Comparison of ENCODE assay signal across 22 mouse cellular contexts in genomic region chr11:70788972-70789655, GRCm38 (mm10). TPM values are rescaled to one million over a fixed set of nuclear protein-coding genes. Genes with fewer than 3 reads are reported as not detected.
A peak's percentile ranks its signal among the peaks of the same experiment; 100 is the strongest.
DNase-seq lines count a peak whose midpoint lies in the region; ATAC-seq and TF ChIP-seq lines count a peak whose summit lies in the region.
"Had no signal": no experiment of that assay in that cellular context is flagged by ENCODE, and none has a peak within 500 bp of the region (broad histone marks: within the 10 kb centered on the region; RNA-seq: fewer than 3 reads in every experiment).

No protein-coding gene starts in this region.

- no peak overlapping the region for H3K27ac ChIP-seq in liver, adult 2 months (replicated peaks; ENCODE audit: insufficient read depth, low read depth, low read length)
- H3K27ac ChIP-seq in macrophage: peak overlapping the region; percentile 85
- no peak overlapping the region for H3K27ac ChIP-seq in midbrain, embryonic 15.5 days
- no peak overlapping the region for H3K27ac ChIP-seq in left cerebral cortex, adult 2 months
- H3K27ac ChIP-seq: embryonic facial prominence, embryonic 15.5 days; forebrain, embryonic 12.5 days; heart, adult 2 months; hindbrain, embryonic 15.5 days; limb, embryonic 10.5 days; liver, embryonic 15.5 days; neural tube, embryonic 15.5 days had no signal

- no peaks in the 10 kb centered on the region for H3K4me1 ChIP-seq in liver, adult 2 months (ENCODE audit: control insufficient read depth, insufficient read depth, low read length)
- no peaks in the 10 kb centered on the region for H3K4me1 ChIP-seq in midbrain, embryonic 15.5 days
- H3K4me1 ChIP-seq: embryonic facial prominence, embryonic 15.5 days; forebrain, embryonic 12.5 days; hindbrain, embryonic 15.5 days; limb, embryonic 10.5 days; liver, embryonic 15.5 days; neural tube, embryonic 15.5 days had no signal

- no peak overlapping the region for H3K4me2 ChIP-seq in midbrain, embryonic 15.5 days
- H3K4me2 ChIP-seq: embryonic facial prominence, embryonic 15.5 days; forebrain, embryonic 12.5 days; hindbrain, embryonic 15.5 days; liver, embryonic 15.5 days; neural tube, embryonic 15.5 days had no signal

- H3K79me2 ChIP-seq in liver, adult 2 months (ENCODE audit: control insufficient read depth, insufficient read depth, low read length): no peaks in the 10 kb centered on the region
- peaks cover 8% of the 10 kb centered on the region; the same call in 1 of the 2 replicates for H3K79me2 ChIP-seq in macrophage (ENCODE audit: inconsistent target)

- H3K4me3 ChIP-seq in liver, adult 2 months (ENCODE audit: insufficient read depth, low read depth, low read length): no peak overlapping the region
- H3K4me3 ChIP-seq in macrophage (ENCODE audit: inconsistent target): peak overlapping the region; percentile 38
- no peak overlapping the region for H3K4me3 ChIP-seq in midbrain, embryonic 15.5 days
- H3K4me3 ChIP-seq in left cerebral cortex, adult 2 months: no peak overlapping the region
- H3K4me3 ChIP-seq: embryonic facial prominence, embryonic 15.5 days; forebrain, embryonic 12.5 days; heart, adult 2 months; hindbrain, embryonic 15.5 days; limb, embryonic 10.5 days; liver, embryonic 15.5 days; neural tube, embryonic 15.5 days had no signal

- no peaks in the 10 kb centered on the region for H3K9me3 ChIP-seq in midbrain, embryonic 15.5 days
- H3K9me3 ChIP-seq: embryonic facial prominence, embryonic 15.5 days; forebrain, embryonic 12.5 days; G1E; hindbrain, embryonic 15.5 days; limb, embryonic 10.5 days; liver, embryonic 15.5 days; neural tube, embryonic 15.5 days had no signal

- WGBS in liver, adult 2 months: 81% methylated on average over 10 of the region's 10 CpGs
- 16% methylated on average over 10 of the region's 10 CpGs for WGBS in macrophage (ENCODE audit: missing documents)
- 93% methylated on average over 10 of the region's 10 CpGs for WGBS in midbrain, embryonic 15.5 days

- peak; percentile 35 for DNase-seq in liver, adult 2 months (ENCODE audit: extremely low read depth, low read depth, low spot score)
- DNase-seq in liver: no peak
- DNase-seq in thymus, postnatal 25 days: peak; percentile 24
- DNase-seq in thymus, postnatal 10 days (ENCODE audit: low spot score in 2 of 2): no peak
- no peak for DNase-seq in left cerebral cortex, adult 2 months (ENCODE audit: extremely low spot score in 1 of 2, low spot score in 2 of 2)
- no peak for DNase-seq in kidney, adult 8-10 months
- DNase-seq: adrenal gland, adult 8-10 months; cerebellum, adult 2 months; heart, adult 2 months; kidney, adult 9 months; kidney, postnatal 4 days; right cerebral cortex, adult 18-20 months had no signal

- TF ChIP-seq POLR2A in liver, adult 2 months (IDR thresholded peaks at IDR 0.05; ENCODE audit: extremely low read depth, insufficient read depth, low read length): no peak

- no peaks in the 10 kb centered on the region for H3K27me3 ChIP-seq in liver, adult 2 months (ENCODE audit: control insufficient read depth, insufficient read depth, low read length)
- H3K27me3 ChIP-seq in midbrain, embryonic 15.5 days (replicated peaks): no peaks in the 10 kb centered on the region
- H3K27me3 ChIP-seq: embryonic facial prominence, embryonic 15.5 days; hindbrain, embryonic 15.5 days; neural tube, embryonic 15.5 days had no signal

- intact Hi-C loops in left cerebral cortex, adult 2 months (cut with DNase I): no loop called here

- ATAC-seq in midbrain, embryonic 15.5 days (replicated peaks): no peak

- H3K36me3 ChIP-seq in liver, adult 2 months (ENCODE audit: control insufficient read depth, insufficient read depth, low read length): no peaks in the 10 kb centered on the region
- H3K36me3 ChIP-seq in macrophage (ENCODE audit: inconsistent target): no peaks in the 10 kb centered on the region
- no peaks in the 10 kb centered on the region for H3K36me3 ChIP-seq in midbrain, embryonic 15.5 days (replicated peaks)
- H3K36me3 ChIP-seq: embryonic facial prominence, embryonic 15.5 days; forebrain, embryonic 12.5 days; G1E; hindbrain, embryonic 15.5 days; limb, embryonic 10.5 days; liver, embryonic 15.5 days; neural tube, embryonic 15.5 days had no signal

- H3K9ac ChIP-seq in liver, adult 2 months (ENCODE audit: low read depth, low read length): no peak overlapping the region
- H3K9ac ChIP-seq in midbrain, embryonic 15.5 days: no peak overlapping the region
- H3K9ac ChIP-seq: embryonic facial prominence, embryonic 15.5 days; forebrain, embryonic 12.5 days; hindbrain, embryonic 15.5 days; liver, embryonic 15.5 days; neural tube, embryonic 15.5 days had no signal

- no peak for TF ChIP-seq CTCF in liver, adult 2 months (IDR thresholded peaks at IDR 0.05; ENCODE audit: low read depth, low read length)
- no peak for TF ChIP-seq CTCF in left cerebral cortex, adult 2 months (IDR thresholded peaks at IDR 0.05)

RNA-seq across cellular contexts. Expression of gene Scimp, which starts 23.3 kb away (rescaled TPM):
- total RNA-seq in liver, adult 2 months (2014; rRNA removed): 1.7 and 1.9 TPM in 2 replicates
- 0.93 and 2.0 TPM in 2 replicates for polyA plus RNA-seq in liver, adult 2 months (2012; rRNA removed)
- 1 to 10 TPM in 10 of 26 experiments, under 1 TPM in 3, not detected in 13; 0.74 to 3.1 (median 1.2) TPM for total RNA-seq in macrophage (2018; cell fraction: chromatin; rRNA removed)
- 10 to 100 TPM in 8 of 26 experiments, 1 to 10 TPM in 18; 1.1 to 16.8 (median 5.2) TPM for total RNA-seq in macrophage (2018; cell fraction: cytosol; rRNA removed)
- 10 to 100 TPM in 4 of 26 experiments, 1 to 10 TPM in 17, under 1 TPM in 2, not detected in 3; 0.75 to 12.7 (median 3.5) TPM for total RNA-seq in macrophage (2018; cell fraction: nucleus; rRNA removed)
- polyA plus RNA-seq in macrophage (2018): 1.2 to 5.3 TPM (median 2.4 TPM) in 3 replicates
- polyA plus RNA-seq in midbrain, embryonic 15.5 days (2015; fragmentation: Nextera tagmentation; extraction: Ambion mirVana): not detected in 2 replicates
- not detected for total RNA-seq in left cerebral cortex, adult 2 months (2021)
- total RNA-seq: G1E; layer of hippocampus, postnatal 25 days had no signal
- polyA plus RNA-seq: embryonic facial prominence, embryonic 15.5 days; forebrain, embryonic 12.5 days; G1E; hindbrain, embryonic 15.5 days had no signal

RNA-seq across cellular contexts. Expression of gene Zfp3, which starts 25.1 kb away (rescaled TPM):
- 1.8 and 1.9 TPM in 2 replicates for total RNA-seq in liver, adult 2 months (2014; rRNA removed)
- polyA plus RNA-seq in liver, adult 2 months (2012; rRNA removed): 0.47 and 0.87 TPM in 2 replicates
- total RNA-seq in macrophage (2018; cell fraction: chromatin; rRNA removed): 10 to 100 TPM in 8 of 26 experiments, 1 to 10 TPM in 16, under 1 TPM in 2; 0.58 to 21.9 (median 5.1) TPM
- total RNA-seq in macrophage (2018; cell fraction: cytosol; rRNA removed): 1 to 10 TPM in 21 of 26 experiments, under 1 TPM in 5; 0.61 to 5.6 (median 3.6) TPM
- total RNA-seq in macrophage (2018; cell fraction: nucleus; rRNA removed): 10 to 100 TPM in 7 of 26 experiments, 1 to 10 TPM in 14, under 1 TPM in 3, not detected in 2; 0.64 to 16.7 (median 3.8) TPM
- 3.6 to 4.3 TPM (median 3.6 TPM) in 3 replicates for polyA plus RNA-seq in macrophage (2018)
- 16.7 and 16.8 TPM in 2 replicates for polyA plus RNA-seq in midbrain, embryonic 15.5 days (2015; fragmentation: Nextera tagmentation; extraction: Ambion mirVana)
- total RNA-seq in left cerebral cortex, adult 2 months (2021): 10 to 100 TPM; 18.2 to 19.5 TPM

RNA-seq across cellular contexts. Expression of gene Rabep1, which starts 55.5 kb away (rescaled TPM):
- 27.9 and 29.1 TPM in 2 replicates for total RNA-seq in liver, adult 2 months (2014; rRNA removed)
- polyA plus RNA-seq in liver, adult 2 months (2012; rRNA removed): 3.3 and 3.5 TPM in 2 replicates
- 100 to 1,000 TPM; 107 to 236 (median 170) TPM for total RNA-seq in macrophage (2018; cell fraction: chromatin; rRNA removed)
- total RNA-seq in macrophage (2018; cell fraction: cytosol; rRNA removed): 10 to 100 TPM; 37.8 to 63.8 (median 49.3) TPM
- total RNA-seq in macrophage (2018; cell fraction: nucleus; rRNA removed): 100 to 1,000 TPM in 13 of 26 experiments, 10 to 100 TPM in 13; 58.5 to 165 (median 99.2) TPM
- polyA plus RNA-seq in macrophage (2018): 27.9 to 38.0 TPM (median 32.0 TPM) in 3 replicates
- polyA plus RNA-seq in midbrain, embryonic 15.5 days (2015; fragmentation: Nextera tagmentation; extraction: Ambion mirVana): 85.6 and 93.1 TPM in 2 replicates
- 100 to 1,000 TPM; 125 to 132 TPM for total RNA-seq in left cerebral cortex, adult 2 months (2021)

Comparison
In these comparisons a context has a peak if more than half of its experiments do, and no peak if none do; other contexts are left out.
1. DNase-seq: peak in liver, adult 2 months (single experiment) and thymus, postnatal 25 days (single experiment); none in liver (single experiment), thymus, postnatal 10 days (0 of 2), left cerebral cortex, adult 2 months (0 of 2) and kidney, adult 8-10 months (0 of 2).